Mouse (Mus musculus): Measurements from ENCODE around the gene Pemt.

Gene Pemt

DNA sequence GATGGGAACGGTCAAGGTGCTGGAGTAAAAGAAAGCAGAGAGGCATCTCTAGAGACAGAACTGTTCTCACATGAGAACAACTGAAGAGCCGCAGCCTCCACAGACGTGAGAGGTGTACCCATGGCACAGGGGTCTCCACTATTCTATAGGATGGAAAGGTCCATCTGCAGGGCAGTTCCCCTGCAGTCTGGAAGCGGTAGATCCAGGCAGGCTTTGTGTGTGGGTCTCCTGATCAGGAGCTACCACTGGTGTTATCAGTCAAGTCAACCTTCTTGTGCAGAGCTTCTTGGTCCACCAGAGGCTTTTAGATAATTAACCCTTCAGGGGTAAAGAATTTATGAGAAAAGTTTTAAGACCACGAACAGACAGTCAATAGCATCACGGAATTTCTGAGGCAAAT, 10.2 kb upstream of the Pemt start:
- no peak for DNase-seq (ENCODE audit: low read depth, low spot score)

DNA sequence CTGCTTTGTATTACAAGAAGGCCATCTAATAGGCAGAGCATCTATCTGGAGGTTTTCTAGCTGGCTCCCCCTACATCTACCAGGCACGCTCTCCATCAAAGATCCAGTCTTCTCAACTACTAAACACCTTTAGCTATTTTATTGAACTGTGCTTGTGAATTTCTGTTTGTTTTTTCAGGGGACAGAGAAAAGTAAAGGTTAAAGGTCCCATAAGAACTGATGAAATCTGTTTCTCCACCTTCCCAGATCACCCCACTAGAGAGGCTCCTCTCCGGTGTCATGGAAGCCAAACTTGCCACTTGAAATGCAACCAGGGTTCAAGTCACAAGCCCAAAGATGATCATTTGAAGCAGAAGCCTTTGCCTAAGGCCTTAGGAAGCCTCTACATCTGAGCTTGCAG, 2.6 kb upstream of the Pemt start:
- DNase-seq (ENCODE audit: low read depth, low spot score) = no peak

DNA sequence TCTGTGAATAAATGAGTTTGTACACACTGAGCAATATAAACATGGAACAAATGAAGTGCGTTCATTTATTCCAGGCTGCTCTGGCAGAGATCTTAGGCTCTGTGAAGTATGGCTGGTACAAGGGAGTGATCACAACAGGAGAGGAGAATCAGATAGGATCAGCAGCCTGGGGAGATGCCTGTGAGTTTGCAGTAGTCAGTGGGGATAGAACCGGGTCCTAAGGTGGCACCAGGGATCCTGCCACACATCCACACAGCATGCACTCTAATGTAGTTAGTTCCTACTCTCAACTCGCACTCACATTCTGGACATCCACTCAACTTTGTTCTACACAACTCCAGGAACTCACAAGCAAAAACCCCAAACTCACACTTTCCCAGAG, 622 bp downstream of the Pemt start:
- DNase-seq (ENCODE audit: low read depth, low spot score) = no peak

DNA sequence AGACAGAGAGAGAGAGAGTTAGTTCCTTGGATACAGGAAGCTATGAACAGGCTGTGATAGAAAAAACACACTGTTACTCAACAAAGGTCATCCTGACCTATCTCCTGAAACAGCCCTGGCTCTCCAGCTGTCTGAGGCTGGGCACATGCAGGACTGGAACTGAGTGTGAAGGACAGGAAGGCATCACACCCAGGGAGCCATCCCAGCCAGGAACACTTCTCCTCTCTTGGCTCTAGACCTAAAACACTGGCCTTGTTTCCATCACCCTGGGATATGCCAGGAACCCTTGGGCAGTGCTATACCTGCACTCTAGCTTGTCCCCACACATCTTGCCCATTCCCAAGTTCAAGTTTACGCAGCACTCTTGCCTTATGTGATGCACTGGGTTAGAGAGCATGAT, 1.5 kb downstream of the Pemt start:
- no peak for DNase-seq (ENCODE audit: low read depth, low spot score)

DNA sequence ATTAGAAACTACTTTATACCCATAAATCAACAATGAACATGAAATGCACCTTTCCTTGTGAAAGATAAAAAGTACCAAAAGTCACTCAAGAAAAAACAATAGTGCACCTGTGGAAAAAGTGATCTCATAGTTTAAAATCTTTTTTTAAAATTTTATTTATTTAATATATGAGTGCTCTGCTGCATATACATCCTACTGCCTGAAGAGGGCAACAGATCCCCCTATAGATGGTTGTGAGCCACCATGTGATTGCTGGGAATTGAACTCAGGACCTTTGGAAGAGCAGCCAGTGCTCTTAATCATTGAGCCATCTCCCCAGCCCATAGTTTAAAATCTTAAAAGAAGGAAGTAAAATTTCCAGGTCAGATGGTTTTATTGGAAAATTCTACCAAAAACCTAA, 4.0 kb downstream of the Pemt start:
- DNase-seq (ENCODE audit: low read depth, low spot score) = no peak

DNA sequence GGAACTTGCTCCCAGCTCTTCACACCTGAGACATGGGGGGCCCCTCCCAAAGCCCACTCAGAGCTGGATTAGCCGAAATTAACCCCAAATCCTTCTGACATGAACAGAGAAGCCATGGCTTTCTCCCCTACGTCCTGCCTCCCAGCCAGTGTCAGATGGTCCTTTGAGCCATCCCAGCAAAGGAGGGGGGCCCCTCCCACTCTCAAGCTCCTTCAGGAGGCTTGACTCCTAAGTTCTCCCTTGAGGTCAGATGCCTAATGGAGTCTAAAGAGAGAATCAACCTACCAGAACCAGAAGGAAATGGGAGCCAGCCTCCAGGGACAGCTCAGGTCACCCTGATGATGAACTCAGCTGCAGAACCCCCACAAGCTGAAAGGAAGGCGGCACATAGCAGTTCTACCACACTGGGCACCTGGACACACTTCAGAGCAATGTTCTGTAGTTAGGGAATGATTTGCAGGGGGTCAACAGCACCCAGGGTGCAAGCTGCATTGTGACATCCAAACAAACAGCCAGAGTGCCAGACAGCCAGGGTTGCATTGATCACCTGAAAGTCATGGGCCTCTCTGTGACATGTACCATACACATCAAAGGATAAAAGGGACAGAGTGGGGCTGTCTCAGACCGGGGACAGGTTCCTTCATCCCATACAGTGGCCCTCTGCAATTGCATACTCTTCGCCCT, 9.6 kb downstream of the Pemt start:
- no peak for DNase-seq (ENCODE audit: low read depth, low spot score)

DNA sequence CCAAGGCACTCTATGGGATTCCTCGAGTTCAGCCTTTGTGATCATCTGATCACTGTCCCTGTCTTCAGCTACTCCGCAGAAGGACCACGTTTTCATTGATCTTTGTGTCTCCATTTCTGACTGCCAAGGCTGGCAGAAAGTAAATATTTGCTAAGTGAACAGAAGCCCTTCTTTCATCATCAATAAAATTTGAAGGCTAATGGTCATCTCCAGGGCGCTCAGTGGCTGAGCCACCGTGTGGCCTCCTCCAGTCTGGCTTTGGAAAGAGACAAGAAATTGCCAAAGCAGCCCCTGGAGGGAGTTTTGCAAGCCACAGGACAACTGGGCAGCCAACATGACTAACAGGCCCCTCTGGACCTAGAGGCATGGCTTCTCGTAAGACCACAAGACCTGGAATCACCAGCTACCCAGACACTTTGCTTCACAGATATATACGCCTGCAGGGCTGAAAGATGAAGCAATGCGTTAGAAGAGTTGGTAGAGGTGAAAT, 11.3 kb downstream of the Pemt start:
- DNase-seq (ENCODE audit: low read depth, low spot score) = peak; percentile 39

DNA sequence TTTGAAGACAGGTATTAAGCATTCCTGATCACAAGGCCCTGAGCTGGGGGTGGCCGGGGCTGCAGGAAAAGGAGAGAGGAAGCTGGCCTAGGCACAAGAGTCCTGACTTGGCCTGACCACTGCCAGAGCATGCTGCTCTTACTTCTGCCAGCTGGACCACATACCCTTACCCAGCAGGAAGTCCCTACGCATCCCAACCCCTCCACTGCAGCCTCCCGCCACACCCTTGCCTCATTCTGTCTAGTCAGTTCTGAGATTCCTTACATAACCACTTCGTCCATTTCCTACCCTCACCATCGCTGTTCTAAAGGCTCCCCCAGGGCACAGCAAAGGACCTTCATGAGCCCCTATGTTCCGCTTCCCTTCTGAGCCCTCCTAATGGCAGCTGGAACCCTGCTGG, 12.0 kb downstream of the Pemt start:
- DNase-seq (ENCODE audit: low read depth, low spot score) = no peak

DNA sequence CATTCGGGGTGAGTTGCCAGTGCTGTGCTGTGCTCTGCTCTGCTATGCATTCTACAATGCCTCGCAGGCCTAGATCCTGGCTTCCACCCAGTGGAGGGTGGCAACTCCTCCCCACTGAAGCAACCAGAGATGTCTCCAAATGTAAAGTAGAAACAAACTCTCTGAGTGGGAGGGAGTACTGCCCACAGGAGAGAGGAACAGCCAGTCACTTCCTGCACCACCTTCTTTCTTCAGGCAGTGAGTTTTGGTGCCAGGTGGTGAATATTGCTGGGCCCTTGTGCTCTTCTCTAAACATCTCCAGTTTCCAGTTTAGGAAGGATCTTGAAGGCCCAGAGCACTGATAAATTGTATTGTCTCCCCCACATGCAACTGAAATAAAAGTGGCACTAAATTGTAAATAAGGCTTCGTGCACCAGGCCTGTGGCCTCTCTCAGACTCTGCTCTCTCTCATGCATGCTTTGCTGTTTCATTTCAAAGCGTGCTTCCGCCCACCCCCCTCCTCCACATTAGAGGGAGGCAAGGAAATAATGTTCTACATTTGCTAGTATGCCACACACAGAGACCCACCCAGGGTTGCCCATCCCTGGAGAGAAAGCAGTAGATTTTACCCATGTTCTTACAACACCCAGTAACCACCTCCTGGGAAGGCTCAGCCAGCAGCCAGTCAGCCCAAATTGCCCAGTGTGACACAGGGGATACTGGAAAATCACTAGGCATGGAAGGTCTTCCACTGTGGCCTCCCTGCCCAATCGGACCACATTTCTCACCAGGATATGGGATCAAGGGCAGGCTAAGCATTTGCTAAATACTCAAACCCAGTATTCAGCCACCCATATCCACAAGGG, 13.5 kb downstream of the Pemt start:
- DNase-seq (ENCODE audit: low read depth, low spot score) = no peak

DNA sequence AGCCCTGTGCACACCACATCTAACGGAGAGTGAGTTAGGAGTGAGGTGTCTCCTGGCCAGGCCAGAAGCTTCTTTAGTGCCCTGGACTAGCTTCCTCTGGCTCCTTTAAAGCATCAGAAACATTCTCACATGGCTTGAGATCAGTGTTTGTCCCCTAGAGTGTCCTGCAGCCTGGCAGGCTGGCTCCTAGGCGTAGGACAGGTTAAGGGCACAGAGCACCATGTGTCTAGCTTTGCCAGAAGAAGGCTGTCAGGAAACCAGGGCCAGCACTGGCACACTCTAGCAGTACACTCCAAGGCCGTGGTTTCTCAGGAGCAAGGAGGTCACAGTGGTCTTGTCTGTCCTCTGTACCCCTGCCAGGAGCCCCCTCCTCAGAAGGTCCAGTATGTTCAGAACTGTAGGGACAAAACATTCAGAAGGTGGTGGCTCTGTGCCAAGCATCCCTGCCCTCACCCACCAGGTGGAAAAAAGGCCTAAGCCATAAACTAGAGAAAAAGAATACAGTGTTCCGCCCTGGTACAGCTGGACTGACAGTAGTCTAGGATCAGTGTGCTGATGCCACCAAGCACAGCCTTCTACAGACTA, 15.4 kb downstream of the Pemt start:
- no peak for DNase-seq (ENCODE audit: low read depth, low spot score)

DNA sequence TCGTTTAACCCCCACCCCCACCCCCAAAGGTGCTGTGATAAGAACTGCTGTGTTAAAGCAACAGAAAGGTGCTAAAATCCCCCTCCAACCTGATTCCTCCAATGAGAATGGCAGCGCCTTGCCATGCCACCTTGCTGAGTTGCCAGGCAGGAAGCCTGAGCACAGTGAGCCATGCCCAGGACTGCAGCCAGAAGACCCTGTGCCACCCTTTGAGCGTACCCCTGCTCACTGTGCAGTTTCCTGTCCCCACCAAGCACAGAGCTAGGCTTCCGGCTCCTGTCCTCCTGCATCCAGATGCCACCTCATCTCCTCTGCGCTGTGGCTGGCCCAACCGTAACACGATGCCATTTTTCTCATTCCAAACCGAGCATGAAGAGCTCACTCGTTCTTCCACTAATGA, 16.3 kb downstream of the Pemt start:
- no peak for DNase-seq (ENCODE audit: low read depth, low spot score)

DNA sequence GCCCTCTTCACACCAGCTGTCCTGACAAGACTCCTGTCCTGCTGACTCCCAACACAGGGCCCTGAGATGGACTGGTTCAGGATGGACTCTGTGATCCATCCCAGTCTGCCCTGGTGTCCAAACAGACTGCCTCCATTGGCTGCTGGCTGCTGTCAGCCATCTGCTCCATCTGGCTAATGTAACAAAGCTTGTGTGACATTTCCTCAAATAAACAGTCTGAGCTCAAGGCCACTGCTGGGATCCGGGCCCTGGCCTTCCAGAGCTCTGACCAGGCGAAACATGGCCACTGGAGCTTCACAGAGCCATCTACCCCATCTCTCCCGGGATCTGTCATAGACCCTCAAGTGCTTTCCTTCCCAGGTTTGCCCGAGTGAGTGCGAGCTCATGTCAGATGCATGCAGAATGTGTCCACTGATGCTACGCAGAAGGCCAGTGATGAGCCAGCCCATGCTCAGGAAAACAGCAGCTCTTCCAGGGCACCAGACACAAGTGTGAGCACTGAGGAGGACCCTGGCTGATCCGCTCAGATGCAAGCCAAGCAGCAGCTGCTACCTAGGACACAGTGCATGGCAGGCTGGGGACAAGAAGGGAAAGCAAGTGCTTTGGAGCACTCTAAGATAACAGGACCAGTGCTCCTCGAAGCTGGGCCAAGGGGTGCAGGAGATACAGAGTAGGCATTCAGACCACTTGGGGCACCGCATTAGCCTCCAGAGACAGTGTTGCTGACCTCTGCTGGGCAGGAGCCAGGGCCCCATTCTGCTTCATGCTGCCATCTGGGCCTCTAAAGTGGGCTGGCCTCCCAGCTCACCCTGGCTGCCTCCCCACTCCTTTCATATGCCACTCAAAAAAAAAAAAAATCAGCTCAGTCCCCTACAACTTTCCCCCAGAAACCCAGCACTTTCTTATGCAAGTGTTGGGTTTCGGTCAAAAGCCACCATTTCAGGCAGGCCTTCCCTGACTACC, 18.1 kb downstream of the Pemt start:
- no peak for DNase-seq (ENCODE audit: low read depth, low spot score)

DNA sequence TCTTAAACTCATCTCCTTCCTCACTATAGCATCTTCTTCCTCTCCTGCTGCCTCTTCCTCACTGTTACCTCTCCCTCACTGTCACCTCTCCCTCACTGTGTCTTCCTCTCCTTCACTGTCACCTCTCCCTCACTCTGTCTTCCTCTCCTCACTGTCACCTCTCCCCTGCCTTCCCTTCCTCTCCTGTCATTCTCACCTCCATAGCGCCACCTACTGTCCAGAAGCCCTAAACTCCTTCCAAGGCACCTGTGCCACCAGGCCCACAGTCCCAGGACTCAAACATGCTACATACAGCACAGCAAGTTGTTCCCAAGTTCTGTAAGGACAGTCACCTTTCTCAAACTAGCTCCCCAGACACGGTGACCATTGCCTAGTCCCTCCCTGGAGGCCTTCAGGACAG, 19.0 kb downstream of the Pemt start:
- DNase-seq (ENCODE audit: low read depth, low spot score) = peak; percentile 84

DNA sequence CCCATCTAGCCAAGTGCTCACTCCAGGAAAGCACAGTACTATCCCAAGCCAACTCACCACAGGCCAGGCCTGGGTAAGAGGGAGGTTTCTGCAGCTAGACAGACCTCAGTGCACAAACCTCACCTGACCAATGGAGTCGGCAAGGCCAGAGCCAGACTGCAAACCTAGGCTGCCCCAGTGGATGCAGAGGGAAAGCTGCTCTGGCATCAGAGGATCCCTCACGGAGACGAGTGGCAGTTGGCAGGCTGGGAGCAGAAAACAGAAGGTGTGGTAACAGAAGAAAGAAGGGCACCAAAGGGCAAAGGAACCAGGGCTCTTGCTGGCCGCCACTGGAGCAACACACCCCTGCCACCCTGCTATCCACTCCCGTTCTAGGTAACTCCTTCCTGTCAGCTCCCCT, 20.1 kb downstream of the Pemt start:
- DNase-seq (ENCODE audit: low read depth, low spot score) = no peak

DNA sequence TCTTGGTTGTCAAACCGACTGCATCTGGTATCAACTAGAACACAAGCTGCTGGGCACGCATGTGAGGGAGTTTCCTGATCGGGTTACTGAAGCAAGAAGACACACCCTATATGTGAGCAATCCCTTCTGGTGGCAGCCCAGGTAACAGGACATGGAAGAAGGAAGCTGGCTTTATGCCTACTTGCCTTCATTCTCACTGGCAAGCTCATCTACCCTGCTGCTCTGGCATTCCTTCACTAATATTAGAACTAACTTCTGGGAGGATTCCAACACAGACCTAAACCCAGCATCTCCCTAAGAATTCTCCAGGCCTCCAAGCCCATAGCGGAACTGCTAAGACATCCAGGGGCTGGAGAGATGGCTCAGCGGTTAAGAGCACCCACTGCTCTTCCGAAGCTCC, 25.1 kb downstream of the Pemt start:
- no peak for DNase-seq (ENCODE audit: low read depth, low spot score)

DNA sequence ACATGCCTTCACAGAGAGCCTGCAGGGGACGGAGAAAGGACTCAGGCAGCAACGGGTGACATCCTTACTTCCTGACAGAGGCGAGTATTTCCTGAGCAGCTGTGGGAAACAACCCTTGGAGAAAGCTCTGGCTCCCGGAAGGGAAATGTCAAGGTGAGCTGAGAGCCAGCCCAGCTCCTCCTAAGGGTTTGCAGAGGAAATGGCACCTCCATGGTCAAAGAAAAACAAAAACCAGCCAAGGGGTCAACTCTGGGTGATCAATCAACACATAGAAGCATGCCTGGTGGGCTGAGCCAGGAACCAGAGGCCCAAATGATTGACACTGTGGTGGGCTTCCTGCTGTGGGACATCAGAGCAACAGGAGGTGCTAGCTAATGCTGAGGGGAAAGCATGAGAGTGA, 29.6 kb downstream of the Pemt start:
- no peak for DNase-seq (ENCODE audit: low read depth, low spot score)

DNA sequence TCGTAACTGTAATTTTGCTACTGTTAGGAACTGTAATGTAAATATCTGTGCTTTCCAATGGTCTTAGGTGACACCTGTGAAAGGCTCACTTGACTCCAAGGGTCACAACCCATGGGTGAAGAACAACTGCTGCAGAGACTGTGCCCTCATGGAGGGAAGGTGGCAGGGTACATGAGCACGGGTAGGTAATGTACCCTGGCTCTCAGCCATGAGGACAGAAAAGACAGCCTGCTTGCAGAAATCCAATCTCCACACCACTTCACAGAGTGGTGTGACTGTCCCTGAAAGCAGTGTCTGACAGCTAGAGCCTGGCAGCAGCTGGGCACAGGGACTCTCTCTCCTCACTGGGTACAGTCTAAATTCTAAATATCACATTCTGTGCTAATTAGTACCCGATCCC, 34.8 kb downstream of the Pemt start:
- no peak for DNase-seq (ENCODE audit: low read depth, low spot score)

DNA sequence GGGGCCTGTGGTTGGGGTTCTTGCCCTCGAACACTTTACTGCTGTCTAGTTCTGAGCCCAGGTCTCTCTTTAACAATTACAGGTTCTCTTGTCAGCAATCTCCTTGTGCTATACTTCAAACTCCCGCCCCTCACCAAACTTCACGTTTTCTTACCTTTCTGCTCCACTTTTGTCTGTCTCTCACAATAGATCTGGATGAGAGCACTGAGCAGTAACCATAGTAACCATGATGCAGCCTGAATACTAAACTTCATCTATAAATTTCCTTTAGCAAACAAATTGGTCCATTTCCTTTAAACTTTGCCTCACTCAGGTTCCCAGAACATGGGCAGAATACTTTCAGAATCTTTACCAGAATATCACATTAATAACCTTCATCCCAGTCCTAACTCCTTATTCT, 36.8 kb downstream of the Pemt start:
- no peak for DNase-seq (ENCODE audit: low read depth, low spot score)

DNA sequence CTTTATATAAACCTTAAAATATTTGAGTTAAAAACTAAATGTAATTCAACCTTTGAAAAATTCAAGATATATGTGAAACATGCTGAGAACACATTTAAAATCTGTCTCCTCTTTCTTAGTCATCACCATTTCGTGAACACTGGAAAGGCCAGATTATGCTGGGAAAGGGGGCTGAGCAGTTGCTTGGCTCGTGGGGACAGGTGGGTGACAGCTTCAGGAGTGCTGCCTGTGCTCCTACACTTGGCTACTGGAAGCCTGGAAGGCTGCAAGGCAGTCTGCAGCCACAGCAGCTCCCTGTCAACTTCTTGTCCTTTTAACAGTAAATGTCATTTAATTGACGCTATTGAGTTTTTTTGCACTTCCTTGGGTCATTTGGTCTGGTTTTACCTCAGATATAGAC, 40.4 kb downstream of the Pemt start:
- DNase-seq (ENCODE audit: low read depth, low spot score) = no peak

DNA sequence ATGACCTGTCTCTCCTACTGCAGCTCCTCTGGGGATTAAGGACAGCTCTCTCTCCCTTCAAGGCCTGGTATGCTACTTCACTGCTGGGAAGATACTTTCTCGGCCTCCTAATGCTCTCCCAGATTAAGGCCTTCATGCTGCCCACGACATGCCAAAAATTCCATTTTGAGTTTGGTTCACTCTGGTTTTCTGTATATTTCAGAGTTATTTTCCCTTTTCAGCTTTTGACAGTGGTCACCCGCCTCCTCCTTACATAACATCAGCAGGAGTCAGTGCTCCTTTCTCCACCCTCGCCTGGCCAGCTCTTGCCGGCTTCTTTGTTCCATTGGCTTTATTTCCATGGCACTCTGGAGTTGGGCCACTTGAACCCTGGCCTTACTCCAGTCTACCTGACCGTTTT, 41.6 kb downstream of the Pemt start:
- no peak for DNase-seq (ENCODE audit: low read depth, low spot score)

DNA sequence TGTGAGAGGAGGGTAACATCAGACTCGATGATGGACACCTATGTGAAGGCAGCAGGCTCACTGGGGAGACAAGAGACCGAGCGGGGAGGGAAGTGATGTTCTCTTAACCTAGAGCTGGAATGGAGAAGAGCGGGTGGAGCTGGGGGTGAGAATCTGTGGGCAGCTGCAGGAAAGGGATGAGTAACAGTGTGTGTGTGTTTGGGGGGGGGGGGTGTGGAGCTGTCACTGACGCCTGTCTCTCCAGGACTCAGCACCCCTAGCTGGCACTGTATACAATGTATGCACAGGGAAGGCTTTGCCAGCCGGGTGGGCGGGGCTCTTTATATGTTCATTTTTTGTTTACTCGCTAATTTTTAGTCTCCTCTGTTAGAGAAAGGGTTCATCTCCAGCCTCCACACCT, 42.5 kb downstream of the Pemt start:
- no peak for DNase-seq (ENCODE audit: low read depth, low spot score)
